Comparison of ENCODE assay signal across 8 mouse cellular contexts in the genomic region with DNA sequence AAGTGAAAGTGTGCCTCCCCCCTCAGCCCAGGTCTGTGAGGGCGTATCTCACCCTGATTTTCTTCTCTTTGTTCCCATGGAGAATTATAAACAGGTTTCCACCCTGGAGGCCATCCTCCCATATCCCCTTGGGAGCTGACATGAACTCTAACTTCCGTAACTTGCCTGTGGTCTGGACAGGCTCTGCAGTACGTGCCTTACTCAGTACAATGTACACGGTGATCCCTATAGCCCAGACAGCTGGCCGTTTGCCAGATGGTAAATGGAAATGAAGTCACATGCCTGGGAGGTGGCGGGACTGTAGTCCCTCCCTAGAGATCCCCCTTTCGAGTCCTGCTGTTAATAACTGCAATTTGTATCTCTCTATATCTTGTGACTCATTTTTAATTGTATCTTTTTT. TPM values are rescaled to one million over a fixed set of nuclear protein-coding genes. Genes with fewer than 3 reads are reported as not detected.
DNase-seq lines count a peak whose midpoint lies in the region; ATAC-seq and TF ChIP-seq lines count a peak whose summit lies in the region.

No protein-coding gene starts in this region.

- H3K4me3 ChIP-seq in embryonic fibroblast, embryonic 13.5 days (ENCODE audit: insufficient read depth, low read length), result no peak overlapping the region
- H3K4me3 ChIP-seq in limb, embryonic 14.5 days (replicated peaks; ENCODE audit: low read length), result no peak overlapping the region
- H3K4me3 ChIP-seq in midbrain, embryonic 13.5 days (replicated peaks), result no peak overlapping the region
- no peak overlapping the region for H3K4me3 ChIP-seq in stomach, postnatal 0 days (ENCODE audit: low read depth, low read length)

- no peak for TF ChIP-seq POLR2A in embryonic fibroblast, embryonic 13.5 days (IDR thresholded peaks at IDR 0.05; ENCODE audit: low read depth, low read length)
- TF ChIP-seq POLR2A in limb, embryonic 14.5 days (IDR thresholded peaks at IDR 0.05; ENCODE audit: borderline replicate concordance, extremely low read depth, insufficient read depth, insufficient read length), result no peak

- DNase-seq in kidney, adult 11 months, result peak; percentile 13
- no peak for DNase-seq in kidney, adult 18-20 months
- peak; percentile 69 for DNase-seq in heart, postnatal 4 days
- peak; percentile 80 for DNase-seq in limb, embryonic 14.5 days (ENCODE audit: low spot score)
- peak; percentile 89 for DNase-seq in stomach, postnatal 0 days (ENCODE audit: low spot score)
- no peak for DNase-seq in layer of hippocampus, adult 18-20 months (ENCODE audit: low spot score in 2 of 2)

- peak; percentile 72 for TF ChIP-seq EP300 in stomach, postnatal 0 days (optimal IDR thresholded peaks at IDR 0.05)

- 0 out of 2 replicates have a peak overlapping the region, but pooled peaks have one; percentile 11 for H3K4me2 ChIP-seq in limb, embryonic 14.5 days (replicated peaks; ENCODE audit: low read depth, low read length, severe bottlenecking)
- peak overlapping the region; percentile 21; the same call in 1 of the 2 replicates for H3K4me2 ChIP-seq in midbrain, embryonic 13.5 days (replicated peaks)
- peak overlapping the region; percentile 31 for H3K4me2 ChIP-seq in stomach, postnatal 0 days (replicated peaks; ENCODE audit: low read depth)

- H3K9ac ChIP-seq in limb, embryonic 14.5 days (ENCODE audit: low read depth, low read length, severe bottlenecking), result no peak overlapping the region
- H3K9ac ChIP-seq in midbrain, embryonic 13.5 days (replicated peaks), result no peak overlapping the region
- no peak overlapping the region for H3K9ac ChIP-seq in stomach, postnatal 0 days (ENCODE audit: low read length)

- H3K27me3 ChIP-seq in limb, embryonic 14.5 days (ENCODE audit: control insufficient read depth, insufficient read depth, low read length), result no peaks in the 10 kb centered on the region
- no peaks in the 10 kb centered on the region for H3K27me3 ChIP-seq in midbrain, embryonic 13.5 days
- H3K27me3 ChIP-seq in stomach, postnatal 0 days (ENCODE audit: control insufficient read depth, insufficient read depth, low read length), result no peaks in the 10 kb centered on the region

- WGBS in limb, embryonic 14.5 days, result 6% methylated on average over 7 of the region's 7 CpGs
- 5% methylated on average over 7 of the region's 7 CpGs for WGBS in midbrain, embryonic 13.5 days
- WGBS in stomach, postnatal 0 days, result under 1% methylated on average over 7 of the region's 7 CpGs

- peak overlapping the region; percentile 77 for H3K27ac ChIP-seq in embryonic fibroblast, embryonic 13.5 days (ENCODE audit: insufficient read depth, low read length)
- H3K27ac ChIP-seq in limb, embryonic 14.5 days (replicated peaks; ENCODE audit: low read depth, low read length), result no peak overlapping the region
- peak overlapping the region; percentile 67; the same call in 1 of the 2 replicates for H3K27ac ChIP-seq in midbrain, embryonic 13.5 days
- peak overlapping the region; percentile 93 for H3K27ac ChIP-seq in stomach, postnatal 0 days (replicated peaks)

- TF ChIP-seq CTCF in embryonic fibroblast, embryonic 13.5 days (IDR thresholded peaks at IDR 0.05; ENCODE audit: borderline replicate concordance, insufficient read depth, low read length), result no peak
- no peak for TF ChIP-seq CTCF in stomach, postnatal 0 days (IDR thresholded peaks at IDR 0.05; ENCODE audit: low read depth)

- no peaks in the 10 kb centered on the region; the same call in 1 of the 2 replicates for H3K36me3 ChIP-seq in limb, embryonic 14.5 days (ENCODE audit: control insufficient read depth, insufficient read depth, low read length)
- no peaks in the 10 kb centered on the region for H3K36me3 ChIP-seq in midbrain, embryonic 13.5 days
- no peaks in the 10 kb centered on the region for H3K36me3 ChIP-seq in stomach, postnatal 0 days (ENCODE audit: control insufficient read depth, insufficient read depth, low read length)

- ATAC-seq in limb, embryonic 14.5 days (ENCODE audit: low FRiP score, low read depth), result peak; percentile 79; the same call in 1 of the 2 replicates
- peak; percentile 93 for ATAC-seq in midbrain, embryonic 13.5 days
- peak; percentile 87 for ATAC-seq in stomach, postnatal 0 days (ENCODE audit: low FRiP score, low TSS enrichment)

- no peaks in the 10 kb centered on the region for H3K9me3 ChIP-seq in limb, embryonic 14.5 days (ENCODE audit: control insufficient read depth, low read length)
- H3K9me3 ChIP-seq in midbrain, embryonic 13.5 days, result no peaks in the 10 kb centered on the region
- H3K9me3 ChIP-seq in stomach, postnatal 0 days (ENCODE audit: control insufficient read depth, low read length), result no peaks in the 10 kb centered on the region

- peaks cover 25% of the 10 kb centered on the region for H3K4me1 ChIP-seq in embryonic fibroblast, embryonic 13.5 days (ENCODE audit: control insufficient read depth, insufficient read depth, low read length)
- peaks cover 52% of the 10 kb centered on the region for H3K4me1 ChIP-seq in limb, embryonic 14.5 days (ENCODE audit: control insufficient read depth, insufficient read depth, low read length)
- peaks cover 52% of the 10 kb centered on the region for H3K4me1 ChIP-seq in midbrain, embryonic 13.5 days (replicated peaks)
- H3K4me1 ChIP-seq in stomach, postnatal 0 days (replicated peaks; ENCODE audit: control insufficient read depth, insufficient read depth), result peaks cover 14% of the 10 kb centered on the region

RNA-seq across cellular contexts. Expression of gene Eef2k, which starts 22.5 kb away (rescaled TPM):
- polyA plus RNA-seq in embryonic fibroblast, embryonic 13.5 days (2011; ENCODE audit: insufficient read length, low read depth, missing spikeins), result 42.0 and 47.7 TPM in 2 replicates
- 10 to 100 TPM; 36.9 to 38.0 TPM for total RNA-seq in heart, postnatal 4 days (2021)
- polyA plus RNA-seq in limb, embryonic 14.5 days (2012; rRNA removed), result 37.5 and 39.9 TPM in 2 replicates
- 22.4 and 23.9 TPM in 2 replicates for polyA plus RNA-seq in limb, embryonic 14.5 days (2014; fragmentation: Nextera tagmentation; extraction: Ambion mirVana)
- polyA plus RNA-seq in midbrain, embryonic 13.5 days (2015; fragmentation: Nextera tagmentation; extraction: Ambion mirVana), result 23.9 and 26.4 TPM in 2 replicates
- 39.9 and 42.0 TPM in 2 replicates for polyA plus RNA-seq in stomach, postnatal 0 days (2015; fragmentation: Nextera tagmentation; extraction: Ambion mirVana)
- 10 to 100 TPM; 25.2 to 29.2 TPM for total RNA-seq in layer of hippocampus, adult 18-20 months (2021)

RNA-seq across cellular contexts. Expression of gene Polr3e, which starts 52.4 kb away (rescaled TPM):
- polyA plus RNA-seq in embryonic fibroblast, embryonic 13.5 days (2011; ENCODE audit: insufficient read length, low read depth, missing spikeins), result 22.0 and 24.0 TPM in 2 replicates
- 10 to 100 TPM; 18.0 to 18.7 TPM for total RNA-seq in heart, postnatal 4 days (2021)
- 36.3 and 38.8 TPM in 2 replicates for polyA plus RNA-seq in limb, embryonic 14.5 days (2012; rRNA removed)
- polyA plus RNA-seq in limb, embryonic 14.5 days (2014; fragmentation: Nextera tagmentation; extraction: Ambion mirVana), result 25.8 and 26.2 TPM in 2 replicates
- 24.6 and 27.7 TPM in 2 replicates for polyA plus RNA-seq in midbrain, embryonic 13.5 days (2015; fragmentation: Nextera tagmentation; extraction: Ambion mirVana)
- 16.1 and 17.7 TPM in 2 replicates for polyA plus RNA-seq in stomach, postnatal 0 days (2015; fragmentation: Nextera tagmentation; extraction: Ambion mirVana)
- total RNA-seq in layer of hippocampus, adult 18-20 months (2021), result 10 to 100 TPM; 24.3 to 28.0 TPM

RNA-seq across cellular contexts. Expression of gene Gm5737, which starts 52.9 kb away (rescaled TPM):
- polyA plus RNA-seq in embryonic fibroblast, embryonic 13.5 days (2011; ENCODE audit: insufficient read length, low read depth, missing spikeins), result not detected in 2 replicates
- not detected for total RNA-seq in heart, postnatal 4 days (2021)
- polyA plus RNA-seq in limb, embryonic 14.5 days (2012; rRNA removed), result not detected in 2 replicates
- not detected in 2 replicates for polyA plus RNA-seq in limb, embryonic 14.5 days (2014; fragmentation: Nextera tagmentation; extraction: Ambion mirVana)
- polyA plus RNA-seq in midbrain, embryonic 13.5 days (2015; fragmentation: Nextera tagmentation; extraction: Ambion mirVana), result not detected in 2 replicates
- polyA plus RNA-seq in stomach, postnatal 0 days (2015; fragmentation: Nextera tagmentation; extraction: Ambion mirVana), result not detected in 2 replicates
- under 1 TPM in 1 of 2 experiments, not detected in 1; 0.32 TPM for total RNA-seq in layer of hippocampus, adult 18-20 months (2021)

Comparison
In these comparisons a context has a peak if more than half of its experiments do, and no peak if none do; other contexts are left out.
1. DNase-seq: peak in kidney, adult 11 months (single experiment), heart, postnatal 4 days (single experiment), limb, embryonic 14.5 days (single experiment) and stomach, postnatal 0 days (single experiment); none in kidney, adult 18-20 months (single experiment) and layer of hippocampus, adult 18-20 months (0 of 2).
2. Peak in every context shown above with its lines, with median percentiles within 50 percentile points of each other: ATAC-seq and H3K4me2 ChIP-seq.